Mouse (Mus musculus) forebrain, embryonic 13.5 days (tissue): ENCODE measurements around the gene Nos1ap. TPM values are rescaled to one million over a fixed set of nuclear protein-coding genes. Genes with fewer than 3 reads are reported as not detected.

Experiments used
- ATAC-seq: fragments of 200-750 bp; cut with Nextera tagmentation; 2 replicates; pipeline ENCODE4 v1.8.0; 2017
- H3K27ac ChIP-seq: fragments of 300-500 bp; sonication (generic); 2 replicates; pipeline ENCODE4 v1.5.1; 2015; ENCODE audit warnings: inconsistent platforms, mild to moderate bottlenecking, moderate library complexity
- H3K27me3 ChIP-seq: fragments of 300-500 bp; sonication (generic); 2 replicates; pipeline ENCODE4 v1.6.1; 2015; ENCODE audit warnings: mild to moderate bottlenecking, inconsistent platforms
- H3K36me3 ChIP-seq: fragments of 300-500 bp; sonication (generic); 2 replicates; pipeline ENCODE4 v1.6.1; 2015; ENCODE audit warnings: mild to moderate bottlenecking, inconsistent platforms; ENCODE audit not compliant: poor library complexity, severe bottlenecking
- H3K4me1 ChIP-seq: fragments of 300-500 bp; sonication (generic); 2 replicates; pipeline ENCODE4 v1.6.1; 2015; ENCODE audit warnings: inconsistent platforms
- H3K4me2 ChIP-seq: fragments of 300-500 bp; sonication (generic); 2 replicates; pipeline ENCODE4 v1.6.1; 2015; ENCODE audit warnings: inconsistent platforms, mild to moderate bottlenecking, moderate library complexity
- H3K4me3 ChIP-seq: fragments of 300-500 bp; sonication (generic); 2 replicates; pipeline ENCODE4 v1.5.1; 2015; ENCODE audit warnings: mild to moderate bottlenecking, inconsistent platforms
- H3K9ac ChIP-seq: fragments of 300-500 bp; sonication (generic); 2 replicates; pipeline ENCODE4 v1.6.1; 2015; ENCODE audit warnings: mild to moderate bottlenecking, inconsistent platforms
- H3K9me3 ChIP-seq: fragments of 300-500 bp; sonication (generic); replicated peaks from 2 replicates; pipeline ENCODE4 v1.6.1; 2016; ENCODE audit warnings: inconsistent platforms
- WGBS: fragments of 180-500 bp; shearing (Covaris S2); methylation state at CpG from one replicate; pipeline ENCODE4 v1.1.7; 2015; 5-methylcytosine and 5-hydroxymethylcytosine counted together
- polyA plus RNA-seq: library from polyadenylated mRNA; unstranded; fragments of >200 nt; fragmentation: Nextera tagmentation; extraction: Ambion mirVana; gene quantifications from 2 replicates; pipeline ENCODE4 v1.2.1, GENCODE M21; 2015

Nos1ap gene
- polyA plus RNA-seq, 1 experiment from 2014 or later, result 21.0 TPM

DNA sequence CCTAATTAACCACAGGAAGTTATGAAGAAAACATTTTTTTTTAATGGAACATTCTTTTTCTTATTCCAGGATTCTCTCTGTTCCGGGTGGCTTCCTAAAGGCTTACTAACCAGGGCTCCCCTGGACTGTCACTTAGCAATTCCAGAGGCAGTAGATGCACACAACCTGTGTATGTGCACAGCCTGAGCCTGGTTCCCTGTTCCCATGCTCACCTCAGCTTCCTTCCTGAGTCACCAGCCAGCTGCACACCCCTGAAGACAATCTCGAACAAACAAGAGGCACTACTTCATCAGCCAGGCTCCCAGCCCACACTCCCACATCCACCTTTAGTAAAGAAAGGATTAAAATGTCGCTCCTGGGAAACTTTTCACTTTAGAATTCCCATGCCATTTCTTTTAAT is 144.2 kb downstream of the Nos1ap start:
- H3K9me3 ChIP-seq, result no peaks in the 10 kb centered on the region
- no peaks in the 10 kb centered on the region for H3K36me3 ChIP-seq
- 37% methylated on average over 3 of the region's 3 CpGs for WGBS
- peaks cover 22% of the 10 kb centered on the region for H3K4me1 ChIP-seq
- no peak overlapping the region for H3K4me2 ChIP-seq
- no peak overlapping the region for H3K9ac ChIP-seq
- no peak overlapping the region for H3K27ac ChIP-seq
- no peak overlapping the region for H3K4me3 ChIP-seq
- no peak for ATAC-seq
- no peaks in the 10 kb centered on the region for H3K27me3 ChIP-seq

DNA sequence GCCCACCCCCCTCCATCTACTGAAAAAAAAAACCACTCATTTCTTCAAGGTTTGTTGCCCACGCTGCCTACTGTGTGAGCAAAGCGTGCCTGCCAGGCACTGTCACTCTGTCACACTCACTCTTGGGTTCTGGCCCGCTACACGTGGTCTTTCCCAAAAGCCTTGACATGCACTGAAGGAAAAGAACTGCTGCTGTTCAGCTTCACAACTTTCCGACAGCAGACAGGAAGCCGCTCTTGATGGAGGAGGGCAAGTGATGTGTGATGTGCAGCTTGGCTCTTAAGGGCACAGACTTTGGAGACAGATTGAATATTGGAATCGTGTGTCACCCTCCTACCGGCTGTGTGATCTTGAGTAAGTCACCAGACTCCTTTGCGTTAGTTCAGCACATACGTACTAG is 149.3 kb downstream of the Nos1ap start:
- WGBS, result 88% methylated on average over 10 of the region's 10 CpGs

DNA sequence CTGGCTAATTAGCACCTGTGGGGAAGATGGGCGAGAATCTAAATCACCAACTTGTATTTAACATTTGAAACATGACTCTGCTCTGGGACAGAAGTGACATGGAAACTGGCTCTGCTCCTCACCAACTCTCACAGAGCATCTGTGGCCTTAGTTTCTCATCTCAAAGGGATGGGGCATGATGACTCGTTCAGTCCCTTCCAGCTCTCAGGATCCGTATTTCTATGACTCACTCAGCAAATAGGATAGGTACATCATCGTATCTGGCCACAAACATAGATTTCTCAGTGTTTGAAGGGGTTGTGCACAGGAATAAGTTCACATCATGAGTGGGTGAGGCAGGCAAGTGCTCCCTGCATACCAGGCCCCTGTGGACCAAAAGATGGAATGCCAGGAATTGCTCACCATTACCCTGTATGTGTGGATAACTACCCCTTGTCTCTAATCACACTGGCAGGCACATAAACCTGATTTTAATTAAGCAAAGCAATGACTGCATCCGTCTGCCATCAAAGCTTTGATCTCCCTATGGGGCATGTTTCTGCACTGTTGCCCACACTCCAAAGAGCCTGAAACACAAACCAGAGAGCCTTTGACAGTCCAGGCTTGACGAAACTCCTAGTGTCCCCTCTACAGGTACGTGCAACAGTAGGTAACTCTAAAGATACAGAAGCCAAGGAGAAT is 151.1 kb downstream of the Nos1ap start:
- Histone ChIP-seq H3K9ac (no peak overlapping the region), H3K36me3 (no peaks in the 10 kb centered on the region), H3K4me2 (no peak overlapping the region), H3K4me1 (peaks cover 16% of the 10 kb centered on the region), H3K27ac (no peak overlapping the region; the same call in none of the 2 replicates), H3K9me3 (no peaks in the 10 kb centered on the region), H3K27me3 (no peaks in the 10 kb centered on the region), H3K4me3 (no peak overlapping the region)
- 50% methylated on average over 7 of the region's 7 CpGs for WGBS
- ATAC-seq, result peak; percentile 50; the same call in 1 of the 2 replicates

More for the DNA sequence above, 149.3 kb downstream of the Nos1ap start:
- Histone ChIP-seq H3K27me3 (no peaks in the 10 kb centered on the region), H3K9me3 (no peaks in the 10 kb centered on the region), H3K4me2 (no peak overlapping the region), H3K27ac (no peak overlapping the region), H3K4me3 (no peak overlapping the region), H3K36me3 (no peaks in the 10 kb centered on the region), H3K4me1 (peaks cover 16% of the 10 kb centered on the region), H3K9ac (no peak overlapping the region)
- ATAC-seq, result no peak

DNA sequence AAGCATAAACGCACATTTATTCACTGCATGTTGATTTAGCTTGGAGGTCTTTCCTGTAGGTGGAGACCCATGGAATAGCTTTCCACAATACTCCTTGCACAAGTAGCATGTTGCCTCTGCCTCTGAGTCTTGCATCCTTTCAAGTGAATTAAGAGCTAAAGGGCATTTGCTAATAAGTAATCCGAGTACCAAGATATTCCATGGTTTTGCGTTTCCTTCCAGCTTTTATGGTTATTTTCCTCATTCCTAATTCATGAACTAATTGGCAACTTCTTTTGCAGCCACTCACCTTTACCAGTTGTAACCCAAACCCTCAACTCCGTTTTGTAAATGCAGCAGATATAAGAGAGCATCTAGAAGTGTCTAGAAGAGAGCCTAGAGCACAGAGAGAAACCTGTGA is 155.5 kb downstream of the Nos1ap start:
- WGBS, result 89% methylated on average over 4 of the region's 4 CpGs

DNA sequence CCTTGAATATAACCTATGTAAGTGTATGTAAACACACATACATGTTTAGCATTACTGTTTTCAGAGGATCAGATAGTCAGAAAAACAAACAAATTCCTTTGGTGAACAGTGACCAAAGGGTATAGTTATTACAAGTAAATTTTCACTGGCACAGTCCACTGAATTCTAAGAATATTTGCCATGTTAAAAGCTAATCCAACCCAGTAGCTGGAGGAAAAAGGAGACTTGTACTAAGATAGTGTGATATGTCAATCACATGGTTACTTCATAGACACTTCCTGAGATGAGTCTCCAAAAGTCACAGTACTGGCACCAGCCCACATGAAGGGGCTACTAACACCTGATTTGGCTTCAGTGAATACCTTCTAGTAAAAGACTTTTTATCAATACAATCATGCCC is 156.0 kb downstream of the Nos1ap start:
- no peak for ATAC-seq
- Histone ChIP-seq H3K27me3 (no peaks in the 10 kb centered on the region), H3K9ac (no peak overlapping the region), H3K4me2 (no peak overlapping the region), H3K27ac (no peak overlapping the region), H3K4me3 (no peak overlapping the region), H3K4me1 (peaks cover 23% of the 10 kb centered on the region), H3K9me3 (no peaks in the 10 kb centered on the region), H3K36me3 (no peaks in the 10 kb centered on the region)

More for the DNA sequence above, 155.5 kb downstream of the Nos1ap start:
- ATAC-seq, result no peak
- Histone ChIP-seq H3K9ac (no peak overlapping the region), H3K4me3 (no peak overlapping the region), H3K27me3 (no peaks in the 10 kb centered on the region), H3K27ac (no peak overlapping the region), H3K4me1 (peaks cover 28% of the 10 kb centered on the region), H3K36me3 (no peaks in the 10 kb centered on the region), H3K4me2 (no peak overlapping the region), H3K9me3 (no peaks in the 10 kb centered on the region)

DNA sequence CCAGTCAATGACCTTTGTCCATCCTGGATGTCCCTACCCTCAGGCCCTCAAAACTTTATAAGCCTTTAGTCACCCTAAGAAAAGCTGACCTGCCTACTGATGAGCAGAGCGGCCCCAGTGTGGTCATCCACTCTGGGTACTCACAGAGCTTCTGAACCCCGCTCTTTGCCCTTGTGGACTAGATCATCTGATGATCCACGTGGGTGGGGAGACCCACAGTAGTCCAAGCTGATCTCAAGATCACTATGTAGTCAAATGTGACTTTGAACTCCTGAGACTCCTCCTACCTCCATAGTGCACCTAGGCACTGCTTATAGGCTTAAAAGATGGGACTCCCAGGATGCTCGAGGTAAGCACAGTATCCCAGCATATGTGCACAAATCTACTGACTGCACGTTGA is 157.4 kb downstream of the Nos1ap start:
- H3K4me1 ChIP-seq, result peaks cover 20% of the 10 kb centered on the region
- no peaks in the 10 kb centered on the region for H3K9me3 ChIP-seq
- no peak overlapping the region for H3K9ac ChIP-seq
- ATAC-seq, result no peak
- no peak overlapping the region for H3K4me2 ChIP-seq
- H3K27ac ChIP-seq, result no peak overlapping the region
- no peak overlapping the region for H3K4me3 ChIP-seq
- WGBS, result 89% methylated on average over 5 of the region's 5 CpGs
- no peaks in the 10 kb centered on the region for H3K27me3 ChIP-seq
- H3K36me3 ChIP-seq, result no peaks in the 10 kb centered on the region

DNA sequence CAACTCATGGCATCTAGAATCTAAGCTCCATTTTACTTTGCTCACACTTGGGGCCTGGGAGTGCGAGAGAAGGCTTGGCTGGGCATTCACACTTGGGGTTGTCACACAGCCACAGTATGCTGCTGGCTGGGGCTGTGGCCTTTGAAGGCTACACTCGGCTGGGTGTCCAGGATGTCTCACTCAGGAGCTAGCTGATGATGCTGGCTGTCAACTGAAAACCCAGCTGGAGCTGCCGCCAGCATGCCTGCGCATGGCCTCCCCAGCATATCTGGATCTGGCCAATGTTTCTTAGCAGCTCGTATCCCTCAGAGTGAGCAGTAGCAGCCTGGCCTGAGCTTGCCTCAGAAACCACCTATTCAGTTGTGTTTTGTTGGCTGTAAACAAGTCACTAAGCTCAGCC is 158.3 kb downstream of the Nos1ap start:
- H3K4me1 ChIP-seq, result peaks cover 20% of the 10 kb centered on the region
- H3K4me3 ChIP-seq, result no peak overlapping the region
- no peak overlapping the region for H3K4me2 ChIP-seq
- no peak overlapping the region for H3K27ac ChIP-seq
- no peaks in the 10 kb centered on the region for H3K27me3 ChIP-seq
- H3K9me3 ChIP-seq, result no peaks in the 10 kb centered on the region
- H3K9ac ChIP-seq, result no peak overlapping the region
- 78% methylated on average over 5 of the region's 5 CpGs for WGBS
- H3K36me3 ChIP-seq, result no peaks in the 10 kb centered on the region
- ATAC-seq, result no peak

DNA sequence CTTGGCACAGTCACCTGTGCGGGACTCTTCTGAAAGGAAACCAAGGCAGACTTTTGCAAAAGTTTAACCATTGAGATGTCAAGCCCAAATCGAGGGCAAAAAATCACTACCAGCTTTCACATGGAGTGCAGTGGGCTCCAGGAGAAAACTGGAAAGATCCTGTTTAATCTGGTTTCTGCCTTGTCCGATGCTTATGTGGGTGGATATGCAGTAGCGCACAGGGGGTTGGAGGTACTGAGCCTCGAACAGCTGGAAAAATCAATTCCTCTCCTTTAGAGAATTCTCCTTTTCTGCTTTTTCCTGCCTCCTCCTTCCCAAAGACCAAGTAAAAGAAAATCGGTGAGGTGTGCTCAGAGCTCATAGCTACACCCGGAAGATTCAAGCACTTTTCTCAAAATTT is 159.0 kb downstream of the Nos1ap start:
- H3K4me3 ChIP-seq, result no peak overlapping the region
- H3K27ac ChIP-seq, result no peak overlapping the region
- H3K9ac ChIP-seq, result no peak overlapping the region
- no peaks in the 10 kb centered on the region for H3K36me3 ChIP-seq
- H3K27me3 ChIP-seq, result no peaks in the 10 kb centered on the region
- 89% methylated on average over 7 of the region's 7 CpGs for WGBS
- H3K4me2 ChIP-seq, result no peak overlapping the region
- no peaks in the 10 kb centered on the region for H3K9me3 ChIP-seq
- no peak for ATAC-seq
- H3K4me1 ChIP-seq, result peaks cover 20% of the 10 kb centered on the region

DNA sequence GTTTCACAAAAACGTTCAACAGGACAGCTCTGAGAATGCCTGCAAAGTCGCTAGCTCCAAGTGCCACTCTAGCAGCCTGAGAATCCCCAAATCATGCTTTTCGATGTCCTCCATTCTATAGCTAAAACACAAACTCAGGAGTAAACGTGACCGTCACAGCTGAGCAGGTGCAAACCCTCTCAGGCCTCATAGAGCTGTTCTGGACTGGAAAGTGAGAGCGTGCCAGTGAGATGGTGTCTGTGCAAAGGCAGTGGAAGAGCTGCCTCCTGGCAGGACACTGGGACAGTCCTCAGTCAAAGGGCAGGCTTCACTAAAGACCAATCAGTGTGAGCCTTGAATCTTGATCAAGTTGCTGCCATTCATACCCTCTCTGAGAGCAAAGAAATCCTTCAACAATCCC is 160.0 kb downstream of the Nos1ap start:
- Histone ChIP-seq H3K4me1 (peaks cover 24% of the 10 kb centered on the region), H3K4me3 (no peak overlapping the region), H3K9me3 (no peaks in the 10 kb centered on the region), H3K4me2 (no peak overlapping the region), H3K27me3 (no peaks in the 10 kb centered on the region), H3K36me3 (no peaks in the 10 kb centered on the region), H3K9ac (no peak overlapping the region), H3K27ac (no peak overlapping the region; the same call in 1 of the 2 replicates)
- 66% methylated on average over 6 of the region's 6 CpGs for WGBS
- no peak for ATAC-seq

DNA sequence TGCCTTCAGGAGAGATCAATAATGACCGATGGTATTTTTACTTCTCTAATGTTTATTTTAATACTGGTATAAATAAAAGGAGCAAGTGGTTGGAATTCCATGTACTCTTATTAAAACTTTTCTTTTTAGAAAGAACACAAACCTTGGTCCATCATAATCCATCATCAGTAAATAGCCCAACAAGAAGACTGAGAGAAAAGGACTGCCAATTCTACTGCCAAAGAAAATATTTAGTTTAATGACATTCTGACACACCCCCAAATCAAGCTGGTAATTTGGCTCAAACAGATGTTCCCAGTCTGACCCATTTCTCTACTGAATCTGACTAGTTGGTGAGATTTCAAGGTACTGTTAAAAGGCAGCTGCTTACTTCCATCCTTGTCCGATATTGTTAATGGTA is 161.5 kb downstream of the Nos1ap start:
- Histone ChIP-seq H3K27me3 (no peaks in the 10 kb centered on the region), H3K36me3 (no peaks in the 10 kb centered on the region), H3K9me3 (no peaks in the 10 kb centered on the region), H3K4me3 (no peak overlapping the region), H3K4me2 (no peak overlapping the region), H3K9ac (no peak overlapping the region), H3K27ac (no peak overlapping the region), H3K4me1 (peaks cover 35% of the 10 kb centered on the region)
- WGBS, result 91% methylated on average over 2 of the region's 2 CpGs
- no peak for ATAC-seq

DNA sequence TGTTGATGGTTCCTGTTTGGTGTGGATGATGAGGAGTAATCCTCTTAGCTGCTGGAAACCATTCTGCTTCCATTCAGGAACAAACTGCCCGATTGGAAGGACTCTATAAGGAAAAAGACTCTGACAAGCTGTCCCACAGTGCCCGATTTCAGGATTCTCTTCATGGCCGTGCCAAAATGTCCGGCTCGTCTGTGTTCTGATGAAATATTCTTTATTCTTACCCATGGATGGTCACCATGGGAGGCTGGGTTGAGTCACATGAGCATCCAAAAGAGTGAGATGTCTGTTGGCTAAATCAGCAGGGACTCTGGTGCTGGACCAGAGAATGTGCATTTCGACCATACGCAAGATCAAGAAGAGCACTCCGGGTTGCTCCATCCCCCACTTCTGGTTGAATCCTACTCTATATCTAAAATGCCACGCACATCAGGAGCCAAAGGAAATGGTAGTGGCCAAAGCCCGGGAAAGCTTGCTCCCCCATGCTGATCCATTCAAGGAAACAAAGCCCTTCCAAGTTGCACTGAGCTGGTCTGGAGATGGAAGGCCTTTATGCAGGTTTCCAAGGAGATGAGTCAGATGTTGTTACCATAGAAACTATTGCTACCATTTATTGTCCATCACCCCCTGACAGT is 165.3 kb downstream of the Nos1ap start:
- 32% methylated on average over 10 of the region's 10 CpGs for WGBS
- H3K4me3 ChIP-seq, result no peak overlapping the region
- no peaks in the 10 kb centered on the region for H3K27me3 ChIP-seq
- peaks cover 17% of the 10 kb centered on the region for H3K4me1 ChIP-seq
- no peaks in the 10 kb centered on the region for H3K9me3 ChIP-seq
- peak; percentile 86 for ATAC-seq
- no peaks in the 10 kb centered on the region for H3K36me3 ChIP-seq
- H3K4me2 ChIP-seq, result no peak overlapping the region
- H3K27ac ChIP-seq, result peak overlapping the region; percentile 20; the same call in 1 of the 2 replicates
- H3K9ac ChIP-seq, result no peak overlapping the region

DNA sequence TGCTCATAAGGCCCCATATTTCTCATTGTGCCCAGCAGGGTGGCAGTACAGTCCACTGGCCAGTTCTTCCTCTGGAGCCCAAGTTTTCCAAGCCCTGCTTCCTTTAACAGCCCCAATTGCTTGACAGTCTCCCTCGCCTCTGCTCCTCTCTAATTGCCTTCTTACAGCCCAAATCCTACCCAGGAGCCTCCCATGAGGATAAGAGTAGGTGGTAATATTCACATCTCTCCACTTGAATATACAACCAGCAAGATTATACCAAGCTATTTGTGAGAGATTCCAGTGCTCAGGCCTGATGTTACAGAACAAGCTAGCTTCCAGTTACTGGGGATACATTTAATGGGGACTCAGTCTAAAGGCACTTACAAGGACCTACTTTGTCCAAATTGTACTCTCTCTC is 166.6 kb downstream of the Nos1ap start:
- H3K27me3 ChIP-seq, result no peaks in the 10 kb centered on the region
- no peak overlapping the region for H3K4me3 ChIP-seq
- H3K4me1 ChIP-seq, result peaks cover 16% of the 10 kb centered on the region
- WGBS, result 77% methylated on average over 1 of the region's 1 CpGs
- ATAC-seq, result no peak
- H3K4me2 ChIP-seq, result no peak overlapping the region
- no peaks in the 10 kb centered on the region for H3K9me3 ChIP-seq
- H3K9ac ChIP-seq, result no peak overlapping the region
- H3K27ac ChIP-seq, result no peak overlapping the region
- no peaks in the 10 kb centered on the region for H3K36me3 ChIP-seq

DNA sequence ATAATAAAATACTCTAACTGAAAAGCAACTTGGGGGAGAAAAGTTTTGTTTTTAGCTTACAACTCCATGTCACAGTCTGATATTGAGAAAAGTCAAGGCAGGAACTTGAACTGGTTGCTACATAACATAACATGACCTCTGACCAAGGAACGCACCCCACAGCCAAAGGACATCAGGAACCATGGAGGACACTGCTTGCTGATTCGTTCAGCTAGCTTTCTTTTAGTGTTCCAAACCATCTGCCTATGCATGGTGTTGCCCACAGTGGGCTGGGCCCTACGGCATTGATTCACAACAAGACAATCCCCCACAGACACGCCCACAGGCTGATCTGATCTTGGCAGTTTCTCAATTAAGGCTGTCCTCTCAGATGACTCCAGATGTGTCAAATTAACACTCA is 167.5 kb downstream of the Nos1ap start:
- ATAC-seq, result no peak
- Histone ChIP-seq H3K4me2 (no peak overlapping the region), H3K27me3 (no peaks in the 10 kb centered on the region), H3K9me3 (no peaks in the 10 kb centered on the region), H3K27ac (no peak overlapping the region), H3K36me3 (no peaks in the 10 kb centered on the region), H3K4me1 (peaks cover 16% of the 10 kb centered on the region), H3K4me3 (no peak overlapping the region), H3K9ac (no peak overlapping the region)
- 83% methylated on average over 4 of the region's 4 CpGs for WGBS
